Mouse (Mus musculus) common myeloid progenitor, adult 5-6 weeks (primary cell): ENCODE results near the gene Hdac4. TPM values are rescaled to one million over a fixed set of nuclear protein-coding genes. Genes with fewer than 3 reads are reported as not detected.

ENCODE experiments used
- ATAC-seq: replicated peaks from 2 replicates; pipeline ENCODE4 v1.8.0; 2016; ENCODE audit warnings: low read depth, mild to moderate bottlenecking, moderate TSS enrichment, inconsistent platforms; ENCODE audit not compliant: poor library complexity, severe bottlenecking
- total RNA-seq: library from RNA; stranded (forward); fragments of 200-1000, 187-1606 nt; gene quantifications from 2 replicates; pipeline ENCODE4 v1.2.3, GENCODE M21; 2017

The Hdac4 gene
- total RNA-seq, 1 experiment from 2014 or later = 11.2 TPM

DNA sequence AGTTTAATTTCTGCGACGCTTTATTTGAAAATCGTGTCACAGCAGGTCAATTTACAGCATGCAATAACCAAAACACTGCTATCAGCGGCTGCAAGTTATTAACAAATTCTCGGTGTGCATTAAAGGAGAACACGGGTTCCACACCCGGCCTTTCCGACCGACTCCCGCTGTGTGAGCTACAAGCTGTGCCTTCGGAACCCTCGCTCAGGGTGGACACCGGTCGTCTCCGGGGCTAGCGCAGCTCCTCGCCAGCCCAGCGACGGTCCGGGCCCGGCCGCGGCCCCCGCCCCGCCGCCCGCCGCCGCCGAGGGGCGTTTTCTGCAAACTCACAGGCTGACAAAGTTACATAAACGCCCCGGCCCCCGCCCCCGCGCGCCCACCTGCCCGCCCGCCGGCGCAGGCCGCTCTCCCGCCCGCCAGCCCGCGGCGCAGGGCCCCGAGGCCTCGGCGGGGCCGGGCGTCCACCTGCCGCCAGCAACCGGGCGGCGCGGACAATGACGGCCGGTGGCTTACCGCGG lies 16.0 kb downstream of the Hdac4 start:
- no peak for ATAC-seq

DNA sequence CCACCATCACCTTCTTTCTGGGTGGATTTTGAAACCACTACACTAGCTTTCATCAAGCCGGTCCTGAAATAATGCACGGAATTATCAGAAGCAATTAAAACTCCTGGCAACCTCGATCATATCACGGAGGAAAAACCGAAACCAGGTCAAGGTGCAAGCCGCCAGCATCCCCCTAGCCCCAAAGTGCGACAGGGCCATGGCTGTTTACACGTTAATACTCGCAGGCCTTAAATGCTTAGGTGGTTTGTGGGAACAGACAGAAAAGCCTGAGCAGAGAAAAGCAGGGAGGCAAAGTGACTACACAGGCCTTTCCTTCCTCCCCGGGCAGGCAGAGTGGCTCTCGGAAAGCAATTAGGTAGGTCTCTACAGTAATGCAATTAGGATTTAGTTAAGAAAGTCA lies 16.4 kb downstream of the Hdac4 start:
- ATAC-seq = no peak

DNA sequence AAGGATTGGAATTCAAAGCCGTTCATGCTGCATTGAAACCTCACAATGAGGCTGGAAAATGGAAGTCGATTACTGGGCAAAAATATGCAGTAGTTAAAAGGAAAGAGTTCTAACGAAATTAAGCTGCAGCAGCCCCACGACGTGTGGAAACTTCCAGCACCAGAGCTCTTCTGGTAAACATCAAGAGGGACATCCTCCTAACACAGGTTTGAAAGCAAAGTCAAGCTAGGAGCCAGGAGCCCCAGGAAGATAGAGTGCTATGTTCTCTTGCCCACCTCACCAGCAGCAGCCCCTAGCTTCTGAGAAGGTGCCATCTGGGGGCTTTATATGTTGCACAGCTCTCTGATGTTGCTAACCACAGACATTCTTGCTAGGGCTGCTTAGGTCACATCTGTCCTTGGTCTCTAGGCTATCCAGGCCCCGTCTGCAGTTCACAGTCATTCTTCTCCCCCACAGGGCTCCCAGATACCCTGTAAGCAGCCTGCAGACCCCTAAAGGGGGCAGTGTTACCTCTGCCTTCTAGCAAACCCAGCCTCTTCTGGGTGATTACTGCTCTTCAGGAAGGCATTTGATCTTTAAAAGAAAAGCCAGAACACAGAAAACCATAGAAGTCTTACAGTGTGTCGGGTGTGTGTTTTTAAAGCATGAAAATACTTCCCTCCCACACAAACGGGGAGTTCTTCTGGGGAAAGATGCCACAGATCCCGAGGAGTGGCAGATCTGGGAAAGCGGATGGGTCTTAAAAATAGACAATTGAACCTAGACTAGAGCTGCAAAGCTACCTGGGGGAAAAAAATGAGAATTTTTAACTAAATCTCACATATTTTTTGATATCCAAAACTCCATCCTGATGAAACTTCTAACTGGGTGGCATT lies 17.2 kb downstream of the Hdac4 start:
- no peak for ATAC-seq

DNA sequence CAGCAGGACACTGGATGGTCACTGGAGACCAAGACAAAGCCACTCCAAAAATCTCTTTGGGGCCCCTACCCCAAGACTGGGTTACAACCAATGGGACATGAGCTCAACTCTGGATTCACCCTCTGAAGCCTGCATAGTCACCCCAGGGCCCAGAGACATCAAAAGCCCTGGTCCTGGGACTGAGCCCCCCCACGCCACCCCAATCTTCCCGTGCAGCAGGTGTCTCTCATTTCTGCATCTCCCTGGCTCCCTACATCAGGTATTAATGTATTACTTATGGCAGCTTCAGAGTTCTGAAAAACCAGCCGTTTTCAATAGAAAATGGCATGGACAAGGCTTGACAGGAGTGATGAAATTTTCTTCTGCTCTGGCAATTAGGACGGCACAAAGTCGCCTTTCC lies 17.9 kb downstream of the Hdac4 start:
- ATAC-seq = no peak

DNA sequence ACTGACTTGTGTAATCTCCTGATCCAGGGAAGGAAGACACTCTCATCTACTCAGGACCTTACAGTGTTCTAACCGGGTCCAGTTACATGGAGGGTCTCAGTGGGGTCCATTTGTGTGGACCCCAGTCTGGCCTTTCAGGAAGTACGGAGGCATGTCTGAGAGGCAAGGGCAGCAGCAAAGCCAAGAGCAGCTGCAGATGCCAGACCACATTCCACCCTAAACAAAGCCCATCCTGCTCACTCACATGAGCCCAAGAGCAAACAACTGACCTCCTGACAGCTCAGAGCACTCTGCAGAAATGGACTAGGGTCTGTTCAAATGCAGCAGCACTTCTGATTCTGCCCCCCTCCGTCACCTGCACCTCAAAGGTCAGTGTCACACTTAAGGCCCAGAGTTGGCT lies 18.3 kb downstream of the Hdac4 start:
- ATAC-seq = no peak

DNA sequence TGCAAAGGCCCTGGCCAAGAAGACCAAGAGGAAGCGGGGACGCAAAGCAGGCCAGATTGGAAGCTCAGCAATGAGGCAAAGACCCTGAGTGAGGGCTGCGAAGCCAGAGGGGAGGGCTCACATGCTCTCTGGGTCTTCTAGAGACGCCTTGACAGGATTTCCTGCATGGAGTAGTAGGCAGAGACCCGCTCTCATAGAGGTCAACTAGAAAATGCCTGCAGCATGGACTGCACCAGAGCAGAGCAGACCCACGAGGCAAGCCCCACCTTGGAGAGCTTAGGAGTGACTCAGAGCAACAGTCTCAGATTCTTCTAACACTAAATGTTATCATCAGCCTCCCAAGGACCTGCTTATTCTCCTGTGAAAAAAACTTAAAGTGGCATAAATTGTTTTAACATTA lies 20.2 kb downstream of the Hdac4 start:
- no peak for ATAC-seq

- no peak for ATAC-seq
Observed at GRCm38 (mm10) chr1:92174898-92175255, 20.6 kb downstream of the Hdac4 start.

DNA sequence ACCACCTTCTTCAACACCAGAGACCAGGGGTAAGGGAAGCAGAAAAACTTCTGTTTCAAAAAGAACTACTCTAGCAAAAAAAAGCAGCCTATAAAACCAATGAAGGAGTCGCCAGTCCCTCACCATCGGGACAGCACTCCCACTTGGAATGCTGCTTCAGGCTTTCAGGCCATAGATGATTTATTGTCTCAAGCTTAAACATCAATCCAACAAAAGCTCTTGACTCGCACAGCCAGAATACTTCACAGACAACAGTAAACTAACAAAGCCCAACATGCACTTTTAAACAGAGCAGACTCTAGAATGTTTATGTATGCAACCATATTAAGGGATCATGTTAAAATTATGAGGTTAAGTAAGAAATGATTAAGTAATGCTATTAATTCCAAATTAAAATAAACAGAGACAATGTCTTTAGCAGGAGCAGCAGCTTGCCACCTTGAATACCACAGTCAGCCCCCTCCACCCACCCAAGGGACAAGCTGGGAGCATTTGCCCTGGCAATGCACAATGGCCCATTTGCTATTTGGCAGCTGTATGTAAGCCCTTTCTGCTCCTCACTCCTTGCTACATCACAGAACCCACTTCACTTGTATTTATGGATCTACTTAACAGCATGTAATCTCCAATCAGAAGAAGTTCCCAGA lies 21.1 kb downstream of the Hdac4 start:
- no peak for ATAC-seq

GRCm38 (mm10) chr1:92170616-92171235 lies 24.8 kb downstream of the Hdac4 start:
- ATAC-seq = no peak

DNA sequence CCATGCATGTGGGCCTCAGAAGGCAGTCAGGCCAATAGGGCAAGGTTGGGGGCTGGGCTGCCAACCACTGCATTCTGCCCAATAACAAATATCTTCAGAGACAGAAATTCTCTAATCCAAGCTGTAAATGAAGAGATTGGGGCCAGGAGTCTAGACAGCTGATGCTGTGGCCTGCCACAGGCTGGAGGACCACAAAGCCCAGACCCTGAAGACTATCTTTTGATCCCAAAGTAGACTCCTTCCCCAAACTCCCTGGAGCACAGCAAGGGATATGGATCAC lies 25.8 kb downstream of the Hdac4 start:
- no peak for ATAC-seq

DNA sequence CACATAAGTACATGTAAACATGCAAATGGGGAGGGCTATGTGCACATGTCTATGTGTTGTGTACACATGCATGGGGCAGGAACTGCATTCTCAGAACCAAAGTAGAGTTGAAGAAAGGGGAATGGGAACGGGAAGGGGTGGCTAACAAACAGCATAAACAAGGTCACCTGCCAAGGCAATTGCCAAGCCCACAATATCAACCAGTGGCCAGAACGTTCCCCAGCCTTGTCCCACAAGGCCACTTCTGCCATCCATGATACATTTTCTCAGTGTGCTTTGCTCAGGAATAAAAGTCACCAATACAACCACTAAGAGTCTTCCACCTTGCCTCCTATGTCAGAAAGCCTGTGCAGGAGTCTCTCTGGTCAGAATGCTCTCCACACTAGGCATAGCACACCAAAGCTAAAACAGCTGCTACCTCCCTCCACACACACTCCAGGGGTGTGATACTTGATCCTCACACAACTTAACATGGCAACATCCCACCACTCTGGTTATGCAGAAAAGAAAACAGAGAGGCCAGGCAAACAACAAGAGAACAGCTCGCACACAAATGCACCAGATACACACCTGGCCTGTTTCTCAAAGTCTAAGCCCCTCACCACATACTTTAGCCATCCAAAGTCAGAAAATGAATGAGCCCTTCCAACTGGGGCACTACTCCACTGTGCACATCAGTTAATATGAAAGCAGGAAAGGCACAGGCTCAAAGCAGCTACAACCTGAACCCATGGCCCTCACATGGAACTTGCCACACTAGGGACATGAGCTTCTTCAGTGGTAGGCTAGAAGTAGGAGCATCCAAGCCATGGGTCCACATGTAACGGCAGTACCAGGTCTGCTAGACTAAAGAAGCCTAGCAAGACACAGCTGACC lies 26.4 kb downstream of the Hdac4 start:
- no peak for ATAC-seq

- ATAC-seq = no peak
Observed at GRCm38 (mm10) chr1:92163932-92164331, 31.6 kb downstream of the Hdac4 start.

DNA sequence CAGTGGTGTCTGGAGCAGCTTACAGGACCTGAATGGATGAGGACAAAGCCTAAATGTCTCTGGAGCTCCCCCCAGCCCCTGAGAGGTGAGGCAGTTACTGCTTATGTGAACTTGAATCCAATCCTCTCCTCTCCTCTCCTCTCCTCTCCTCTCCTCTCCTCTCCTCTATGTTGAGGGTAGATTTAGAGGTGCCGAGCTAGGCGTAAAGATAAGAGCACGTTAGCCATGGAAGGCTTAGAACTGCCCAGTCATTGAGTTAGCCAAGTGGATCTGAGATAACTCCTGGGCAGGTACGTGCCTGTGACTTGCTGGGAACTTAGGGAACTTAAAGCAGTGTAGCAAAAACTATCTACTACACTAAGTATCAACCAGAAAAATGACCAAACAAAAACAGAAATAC lies 35.7 kb downstream of the Hdac4 start:
- no peak for ATAC-seq

DNA sequence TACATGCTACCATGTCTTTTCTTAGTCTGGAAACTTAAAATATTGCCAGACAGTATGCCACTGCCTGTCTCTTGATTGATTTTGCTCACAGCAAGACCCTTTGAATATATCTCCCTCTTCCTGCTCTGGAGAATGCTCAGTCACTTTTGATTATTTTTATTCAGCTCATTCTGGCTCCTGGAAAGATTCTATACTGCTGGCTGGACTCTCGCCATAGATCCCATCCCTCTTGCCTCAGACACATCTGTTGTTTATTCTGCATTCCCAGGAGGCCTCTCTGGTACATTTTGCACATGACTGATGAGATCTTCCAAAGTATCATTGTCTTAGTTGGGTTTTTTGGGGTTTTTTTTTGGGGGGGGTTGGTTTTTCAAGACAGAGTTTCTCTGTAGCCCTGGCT lies 45.3 kb downstream of the Hdac4 start:
- ATAC-seq = no peak

GRCm38 (mm10) chr1:92148527-92148926 lies 47.0 kb downstream of the Hdac4 start:
- ATAC-seq = no peak

GRCm38 (mm10) chr1:92144868-92145534 lies 50.5 kb downstream of the Hdac4 start:
- ATAC-seq = no peak

DNA sequence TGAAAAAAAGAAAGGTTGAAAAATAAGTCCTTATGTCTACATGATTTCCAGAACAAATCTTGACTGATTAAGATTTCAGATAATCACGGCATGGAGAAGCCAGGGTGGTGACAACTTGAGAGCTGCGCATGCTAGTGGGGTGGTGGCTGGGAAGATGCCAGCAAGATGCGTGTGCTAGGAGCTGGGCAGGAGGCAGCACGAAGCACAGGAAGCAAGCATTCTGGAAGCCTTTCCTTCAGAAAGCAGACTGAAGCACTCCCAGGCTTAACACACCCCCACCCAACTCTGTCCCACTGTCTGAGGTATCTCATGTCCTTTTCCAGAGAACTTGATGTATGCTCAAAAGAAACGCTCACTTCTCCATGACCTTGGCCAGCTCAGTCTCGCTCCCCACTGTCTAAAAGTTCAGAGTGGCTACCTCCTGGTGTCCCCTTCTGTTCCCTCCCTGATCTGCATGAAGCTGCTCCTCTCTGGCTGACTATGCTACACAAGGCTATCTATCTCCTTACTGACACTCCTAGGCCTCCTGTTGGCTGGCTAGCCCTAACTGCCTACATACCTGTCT lies 52.1 kb downstream of the Hdac4 start:
- ATAC-seq = no peak

DNA sequence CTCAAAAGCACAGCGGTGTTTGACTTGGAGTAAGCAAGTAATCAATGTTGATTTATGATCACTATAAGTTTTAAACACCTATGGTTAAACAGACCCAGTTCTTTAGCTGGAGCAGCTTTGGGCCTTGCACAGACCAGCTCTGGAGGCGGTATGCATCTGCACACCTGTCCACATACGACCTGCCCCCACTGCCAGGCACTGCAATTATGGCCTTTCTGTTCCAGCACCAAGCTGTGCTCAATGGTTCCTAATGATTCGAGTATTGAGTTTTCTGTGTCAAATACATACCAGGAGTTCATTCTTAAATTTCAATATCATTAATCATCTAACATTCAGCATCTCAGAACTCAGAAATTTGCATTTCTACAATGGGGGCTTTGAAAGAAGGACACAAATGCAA lies 52.7 kb downstream of the Hdac4 start:
- no peak for ATAC-seq

GRCm38 (mm10) chr1:92139001-92139400 lies 56.5 kb downstream of the Hdac4 start:
- ATAC-seq = no peak
